Mouse (Mus musculus) cerebellum, postnatal 14 days (tissue): Measurements from ENCODE around the gene Rnf157.

ENCODE experiments used
- DNase-seq, 2 experiments: peaks; one replicate each; pipeline ENCODE4 v3.0.0; 2021; ENCODE audit warnings: mixed read lengths in 2 of 2

Gene Rnf157

GRCm38 (mm10) chr11:116412904-116413630 is at the start of gene Rnf157:
Rnf157 (minus strand) TSS chr11:116413032.
- peak; percentile 87 to 90 for DNase-seq

- no peak for DNase-seq
These were observed 47.0 kb upstream of the Rnf157 start for GRCm38 (mm10) chr11:116459786-116460185.

- DNase-seq: no peak
These were observed 43.4 kb upstream of the Rnf157 start for GRCm38 (mm10) chr11:116456234-116456633.

- no peak for DNase-seq
These were observed 41.1 kb upstream of the Rnf157 start for GRCm38 (mm10) chr11:116453889-116454288.

GRCm38 (mm10) chr11:116449341-116449740 is 36.5 kb upstream of the Rnf157 start:
- DNase-seq: peak; percentile 51 to 62

GRCm38 (mm10) chr11:116447822-116448221 is 35.0 kb upstream of the Rnf157 start:
- no peak for DNase-seq

- peak in 1 of 2 experiments; percentile 22 for DNase-seq
These were observed 33.6 kb upstream of the Rnf157 start for GRCm38 (mm10) chr11:116446308-116446887.

GRCm38 (mm10) chr11:116445596-116446307 is 32.9 kb upstream of the Rnf157 start:
- peak; percentile 97 to 99 for DNase-seq

- DNase-seq: no peak
These were observed 31.1 kb upstream of the Rnf157 start for GRCm38 (mm10) chr11:116443935-116444334.

GRCm38 (mm10) chr11:116443311-116443710 is 30.5 kb upstream of the Rnf157 start:
- DNase-seq: no peak

- DNase-seq: no peak
These were observed 30.0 kb upstream of the Rnf157 start for GRCm38 (mm10) chr11:116442867-116443177.

- DNase-seq: peak in 1 of 2 experiments; percentile 24
These were observed 29.5 kb upstream of the Rnf157 start for GRCm38 (mm10) chr11:116442129-116442866.

GRCm38 (mm10) chr11:116440408-116441068 is 27.7 kb upstream of the Rnf157 start:
- DNase-seq: peak; percentile 56 to 69

GRCm38 (mm10) chr11:116439269-116440240 is 26.7 kb upstream of the Rnf157 start:
- DNase-seq: no peak

- no peak for DNase-seq
These were observed 24.7 kb upstream of the Rnf157 start for GRCm38 (mm10) chr11:116437541-116437940.

GRCm38 (mm10) chr11:116436725-116437331 is 24.0 kb upstream of the Rnf157 start:
- no peak for DNase-seq

GRCm38 (mm10) chr11:116435992-116436724 is 23.3 kb upstream of the Rnf157 start:
- DNase-seq: no peak

- DNase-seq: no peak
These were observed 22.3 kb upstream of the Rnf157 start for GRCm38 (mm10) chr11:116434967-116435752.

GRCm38 (mm10) chr11:116434287-116434966 is 21.6 kb upstream of the Rnf157 start:
- peak; percentile 69 to 73 for DNase-seq
